Mouse (Mus musculus): ENCODE data around the gene Abhd10. TPM values are rescaled to one million over a fixed set of nuclear protein-coding genes. Genes with fewer than 3 reads are reported as not detected.

Abhd10 gene
- 46.9 and 50.1 TPM in 2 replicates for polyA plus RNA-seq (2016; fragmentation: Nextera tagmentation; extraction: Ambion mirVana)

- Histone ChIP-seq H3K4me1 (peaks cover 26% of the 10 kb centered on the region), H3K9me3 (replicated peaks) (no peaks in the 10 kb centered on the region), H3K27ac (replicated peaks) (peak within 1 kb of the TSS; percentile 97), H3K36me3 (peaks cover 17% of the 10 kb centered on the region), H3K27me3 (ENCODE audit: low read depth, poor library complexity, severe bottlenecking) (no peaks in the 10 kb centered on the region), H3K4me3 (peak within 1 kb of the TSS; percentile 76)
- under 1% methylated on average over 49 of the region's 51 CpGs for WGBS
- peak; percentile 97 for DNase-seq (ENCODE audit: low spot score)
Measured at GRCm38 (mm10) chr16:45742615-45743476, at the start of gene Abhd10. Abhd10 (minus strand) TSS chr16:45742955.

DNA sequence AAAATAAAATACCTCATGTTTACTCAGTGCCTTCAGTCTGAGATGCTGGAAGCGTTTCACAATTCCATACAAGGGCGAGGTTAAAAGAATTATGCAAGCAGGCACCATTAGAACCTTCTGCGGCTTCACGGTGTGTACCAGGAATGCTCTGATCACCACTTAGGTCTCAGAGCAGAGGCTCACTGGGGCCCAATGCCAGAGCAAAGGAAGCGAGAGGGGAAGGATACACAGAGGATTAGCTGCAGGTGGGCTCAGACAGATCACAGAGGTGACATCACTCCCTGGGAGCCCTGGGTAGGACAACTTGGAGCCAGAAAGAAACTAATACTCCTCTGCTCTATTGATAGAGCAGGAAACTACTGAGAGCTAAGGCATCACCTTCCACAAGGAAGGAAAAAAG lies 48.5 kb upstream of the Abhd10 start:
- no peaks in the 10 kb centered on the region for H3K9me3 ChIP-seq (replicated peaks)
- no peak for DNase-seq (ENCODE audit: low spot score)
- no peaks in the 10 kb centered on the region for H3K4me1 ChIP-seq
- peaks cover 41% of the 10 kb centered on the region for H3K36me3 ChIP-seq
- H3K27ac ChIP-seq (replicated peaks), result no peak overlapping the region
- H3K4me3 ChIP-seq, result no peak overlapping the region
- no peaks in the 10 kb centered on the region for H3K27me3 ChIP-seq (ENCODE audit: low read depth, poor library complexity, severe bottlenecking)
- WGBS, result 52% methylated on average over 5 of the region's 5 CpGs

DNA sequence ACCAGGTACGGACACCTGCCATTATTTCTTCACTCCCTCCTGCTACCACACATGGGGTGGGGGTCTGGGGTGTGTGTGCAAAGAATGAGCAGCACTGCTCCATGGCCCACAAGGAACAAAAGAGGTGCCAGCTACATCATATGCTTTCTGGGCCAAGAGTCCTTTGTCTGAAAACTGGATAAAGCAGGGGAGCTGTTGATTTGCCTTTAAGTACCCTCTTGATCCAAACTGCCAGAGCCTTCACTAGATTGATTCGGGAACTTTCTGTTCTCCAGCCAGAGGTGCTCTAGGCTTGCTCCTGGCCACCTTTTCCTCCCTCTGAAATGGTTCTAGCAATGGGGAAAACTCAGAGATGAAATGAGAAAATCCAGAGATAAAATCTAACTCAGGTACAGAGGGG lies 46.6 kb upstream of the Abhd10 start:
- WGBS, result 91% methylated on average over 2 of the region's 2 CpGs
- Histone ChIP-seq H3K27me3 (ENCODE audit: low read depth, poor library complexity, severe bottlenecking) (no peaks in the 10 kb centered on the region), H3K9me3 (replicated peaks) (no peaks in the 10 kb centered on the region), H3K36me3 (peaks cover 29% of the 10 kb centered on the region), H3K27ac (replicated peaks) (no peak overlapping the region), H3K4me1 (no peaks in the 10 kb centered on the region), H3K4me3 (no peak overlapping the region)
- DNase-seq (ENCODE audit: low spot score), result no peak

- no peak overlapping the region for H3K27ac ChIP-seq (replicated peaks)
- no peak for DNase-seq (ENCODE audit: low spot score)
Measured at GRCm38 (mm10) chr16:45787650-45788049, 44.9 kb upstream of the Abhd10 start.

GRCm38 (mm10) chr16:45786639-45787038 lies 43.9 kb upstream of the Abhd10 start:
- no peaks in the 10 kb centered on the region for H3K27me3 ChIP-seq (ENCODE audit: low read depth, poor library complexity, severe bottlenecking)
- no peaks in the 10 kb centered on the region for H3K4me1 ChIP-seq
- no peak overlapping the region for H3K27ac ChIP-seq (replicated peaks)
- WGBS, result 42% methylated on average over 8 of the region's 8 CpGs
- no peak for DNase-seq (ENCODE audit: low spot score)
- no peak overlapping the region for H3K4me3 ChIP-seq
- no peaks in the 10 kb centered on the region for H3K9me3 ChIP-seq (replicated peaks)
- peaks cover 27% of the 10 kb centered on the region for H3K36me3 ChIP-seq

More at GRCm38 (mm10) chr16:45787650-45788049, 44.9 kb upstream of the Abhd10 start:
- H3K27me3 ChIP-seq (ENCODE audit: low read depth, poor library complexity, severe bottlenecking), result no peaks in the 10 kb centered on the region
- no peaks in the 10 kb centered on the region for H3K9me3 ChIP-seq (replicated peaks)
- H3K4me3 ChIP-seq, result no peak overlapping the region
- no peaks in the 10 kb centered on the region for H3K4me1 ChIP-seq
- H3K36me3 ChIP-seq, result peaks cover 27% of the 10 kb centered on the region
- 92% methylated on average over 6 of the region's 6 CpGs for WGBS

DNA sequence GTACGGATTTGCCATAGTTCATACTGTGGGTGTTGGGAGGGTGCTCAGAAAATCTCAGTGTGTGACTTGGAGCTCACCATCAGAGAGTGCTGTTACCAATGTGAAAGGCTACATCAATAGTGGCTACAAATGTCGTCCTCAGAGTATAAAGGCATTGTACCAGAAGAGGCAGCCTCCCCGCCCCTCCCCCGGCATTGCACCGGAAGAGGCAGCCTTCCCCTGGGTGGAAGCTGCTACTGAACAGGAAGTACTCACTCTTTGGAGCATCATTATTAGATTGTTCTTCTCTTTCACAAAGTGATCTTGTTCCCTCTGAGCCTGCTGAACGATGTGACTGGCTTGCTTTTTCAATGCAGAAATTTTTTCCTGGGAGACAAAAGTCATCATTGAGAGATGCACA lies 37.2 kb upstream of the Abhd10 start:
- Histone ChIP-seq H3K4me1 (no peaks in the 10 kb centered on the region), H3K27me3 (ENCODE audit: low read depth, poor library complexity, severe bottlenecking) (no peaks in the 10 kb centered on the region), H3K4me3 (no peak overlapping the region), H3K27ac (replicated peaks) (no peak overlapping the region), H3K9me3 (replicated peaks) (no peaks in the 10 kb centered on the region), H3K36me3 (peaks cover 71% of the 10 kb centered on the region)
- WGBS, result 76% methylated on average over 6 of the region's 6 CpGs
- DNase-seq (ENCODE audit: low spot score), result no peak

DNA sequence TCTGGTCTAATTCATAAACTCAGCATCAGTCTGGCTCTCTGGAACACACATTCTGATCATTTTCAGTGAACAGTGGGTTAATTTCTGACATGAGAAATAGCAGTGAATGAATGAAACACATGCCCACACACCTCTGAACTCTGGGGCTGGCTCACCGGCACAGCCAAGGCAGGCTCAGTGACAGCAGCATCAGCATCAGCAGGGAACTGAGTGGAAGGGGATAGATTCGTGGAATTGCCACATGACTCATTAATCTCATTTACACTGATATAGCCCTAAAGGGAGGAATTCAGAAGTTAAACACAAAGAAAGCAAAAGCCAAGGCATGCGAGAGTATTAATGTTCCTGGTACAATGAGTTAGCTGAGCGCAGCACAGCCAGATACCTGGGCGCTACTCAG lies 32.1 kb upstream of the Abhd10 start:
- H3K36me3 ChIP-seq, result peaks cover 88% of the 10 kb centered on the region
- no peak overlapping the region for H3K4me3 ChIP-seq
- no peaks in the 10 kb centered on the region for H3K27me3 ChIP-seq (ENCODE audit: low read depth, poor library complexity, severe bottlenecking)
- no peak overlapping the region for H3K27ac ChIP-seq (replicated peaks)
- no peaks in the 10 kb centered on the region for H3K4me1 ChIP-seq
- H3K9me3 ChIP-seq (replicated peaks), result no peaks in the 10 kb centered on the region
- 89% methylated on average over 5 of the region's 5 CpGs for WGBS
- no peak for DNase-seq (ENCODE audit: low spot score)

- 97% methylated on average over 6 of the region's 6 CpGs for WGBS
- DNase-seq (ENCODE audit: low spot score), result no peak
- H3K9me3 ChIP-seq (replicated peaks), result no peaks in the 10 kb centered on the region
- no peaks in the 10 kb centered on the region for H3K4me1 ChIP-seq
- H3K27ac ChIP-seq (replicated peaks), result no peak overlapping the region
- H3K36me3 ChIP-seq, result peaks cover 64% of the 10 kb centered on the region
- H3K4me3 ChIP-seq, result no peak overlapping the region
- no peaks in the 10 kb centered on the region for H3K27me3 ChIP-seq (ENCODE audit: low read depth, poor library complexity, severe bottlenecking)
Measured at GRCm38 (mm10) chr16:45770914-45771313, 28.2 kb upstream of the Abhd10 start.

DNA sequence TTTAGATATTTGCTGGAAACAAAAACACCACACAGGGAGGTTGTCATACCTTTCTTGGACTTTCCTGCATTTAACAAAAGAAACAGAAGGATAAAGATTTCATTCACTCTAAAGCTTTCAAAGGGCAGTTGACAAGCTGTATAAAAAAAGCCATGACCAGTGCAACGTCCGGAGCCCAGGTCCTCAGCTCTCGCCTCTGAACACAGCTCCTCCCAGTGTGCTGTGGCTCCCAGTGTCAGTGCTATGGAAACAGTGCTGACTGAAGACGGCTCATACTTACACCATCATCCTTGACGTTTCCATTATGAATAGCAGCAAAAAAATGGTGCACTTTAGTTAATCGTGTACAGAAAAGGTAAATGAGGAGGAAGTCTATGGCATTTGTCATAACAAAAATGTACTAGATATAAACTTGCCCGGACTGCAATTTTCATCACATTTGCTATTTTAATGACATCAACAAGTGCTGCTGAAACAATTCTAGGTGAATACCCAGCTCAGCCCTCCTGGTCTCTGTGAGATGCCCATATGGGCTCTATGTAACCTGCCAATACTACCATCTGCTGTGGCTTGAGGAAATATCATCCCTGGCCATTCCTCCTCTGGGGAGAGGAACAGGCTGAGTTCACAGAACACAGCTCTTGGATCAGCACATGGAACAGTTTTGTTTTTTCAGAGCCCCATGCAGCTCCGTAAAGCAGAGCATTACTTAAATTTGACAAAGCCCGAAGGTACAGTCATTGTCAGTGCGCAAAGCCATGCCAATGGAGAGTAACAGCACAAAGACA lies 25.3 kb upstream of the Abhd10 start:
- H3K9me3 ChIP-seq (replicated peaks), result no peaks in the 10 kb centered on the region
- no peak for DNase-seq (ENCODE audit: low spot score)
- no peak overlapping the region for H3K27ac ChIP-seq (replicated peaks)
- H3K4me3 ChIP-seq, result no peak overlapping the region
- 83% methylated on average over 10 of the region's 10 CpGs for WGBS
- H3K36me3 ChIP-seq, result peaks cover 61% of the 10 kb centered on the region
- no peaks in the 10 kb centered on the region for H3K27me3 ChIP-seq (ENCODE audit: low read depth, poor library complexity, severe bottlenecking)
- H3K4me1 ChIP-seq, result no peaks in the 10 kb centered on the region

- no peaks in the 10 kb centered on the region for H3K27me3 ChIP-seq (ENCODE audit: low read depth, poor library complexity, severe bottlenecking)
- WGBS, result 89% methylated on average over 4 of the region's 4 CpGs
- H3K4me3 ChIP-seq, result no peak overlapping the region
- H3K27ac ChIP-seq (replicated peaks), result no peak overlapping the region
- DNase-seq (ENCODE audit: low spot score), result no peak
- no peaks in the 10 kb centered on the region for H3K4me1 ChIP-seq
- H3K36me3 ChIP-seq, result peaks cover 66% of the 10 kb centered on the region
- no peaks in the 10 kb centered on the region for H3K9me3 ChIP-seq (replicated peaks)
Measured at GRCm38 (mm10) chr16:45767434-45767833, 24.7 kb upstream of the Abhd10 start.

- Histone ChIP-seq H3K4me3 (no peak overlapping the region), H3K36me3 (peaks cover 56% of the 10 kb centered on the region), H3K27me3 (ENCODE audit: low read depth, poor library complexity, severe bottlenecking) (no peaks in the 10 kb centered on the region), H3K27ac (replicated peaks) (no peak overlapping the region), H3K9me3 (replicated peaks) (no peaks in the 10 kb centered on the region), H3K4me1 (no peaks in the 10 kb centered on the region)
- 91% methylated on average over 7 of the region's 7 CpGs for WGBS
- no peak for DNase-seq (ENCODE audit: low spot score)
Measured at GRCm38 (mm10) chr16:45765801-45766494, 23.2 kb upstream of the Abhd10 start.

DNA sequence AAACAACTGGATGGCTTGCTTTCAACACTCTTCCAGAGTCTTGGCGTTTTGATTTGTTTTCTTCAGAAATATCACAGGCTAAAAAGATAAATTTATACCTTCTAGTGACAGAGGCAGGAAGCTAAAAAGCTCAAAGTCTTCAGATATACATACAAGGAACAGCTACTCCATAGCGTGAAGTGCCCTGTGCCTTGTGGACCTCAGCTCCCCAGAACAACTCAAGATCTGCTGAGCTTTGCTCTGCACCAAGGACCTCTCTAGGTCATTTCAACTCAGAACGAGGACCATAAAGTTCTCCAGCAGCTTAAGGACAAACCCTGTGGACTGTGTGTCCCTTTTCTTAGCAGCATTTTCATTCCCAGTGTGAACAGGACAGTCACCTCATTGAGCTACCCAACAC lies 22.3 kb upstream of the Abhd10 start:
- no peak overlapping the region for H3K27ac ChIP-seq (replicated peaks)
- H3K4me3 ChIP-seq, result no peak overlapping the region
- 92% methylated on average over 3 of the region's 3 CpGs for WGBS
- no peaks in the 10 kb centered on the region for H3K27me3 ChIP-seq (ENCODE audit: low read depth, poor library complexity, severe bottlenecking)
- DNase-seq (ENCODE audit: low spot score), result no peak
- peaks cover 54% of the 10 kb centered on the region for H3K36me3 ChIP-seq
- no peaks in the 10 kb centered on the region for H3K4me1 ChIP-seq
- H3K9me3 ChIP-seq (replicated peaks), result no peaks in the 10 kb centered on the region
